Mouse (Mus musculus) lung, postnatal 0 days (tissue): ENCODE measurements around the gene Mob1a.

Experiments used
- CTCF ChIP-seq: IDR thresholded peaks from 2 replicates; pipeline ENCODE4 v1.5.1; 2016; ENCODE audit warnings: antibody characterized with exemption, mild to moderate bottlenecking
- EP300 ChIP-seq: IDR thresholded peaks from 2 replicates; pipeline ENCODE4 v1.6.1; 2016; ENCODE audit warnings: antibody characterized with exemption, mild to moderate bottlenecking, control low read depth

DNA sequence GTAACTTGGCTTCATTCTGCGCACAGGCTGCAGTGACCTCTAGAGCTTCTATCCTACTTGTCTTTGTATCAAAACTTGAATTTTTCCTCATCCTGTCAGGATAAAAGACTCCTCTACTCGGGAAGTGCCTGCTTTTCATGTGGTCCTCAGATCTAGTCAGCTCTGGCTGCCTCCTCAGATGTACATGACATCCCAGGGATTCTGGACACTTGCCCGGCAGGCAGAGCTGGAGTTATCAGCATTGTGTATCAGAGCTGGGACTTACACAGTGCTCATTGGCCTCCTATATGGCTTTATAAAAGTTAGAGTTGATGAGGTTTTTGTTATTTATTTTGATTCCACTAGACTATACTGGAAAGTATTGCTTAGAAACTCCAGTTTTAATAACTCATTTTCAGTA, 15.6 kb downstream of the Mob1a start:
- no peak for TF ChIP-seq CTCF
- no peak for TF ChIP-seq EP300
